Mouse (Mus musculus): Measurements from ENCODE around the gene Ephb3. TPM values are rescaled to one million over a fixed set of nuclear protein-coding genes. Genes with fewer than 3 reads are reported as not detected.

Gene Ephb3
- polyA plus RNA-seq, 1 experiment, result 1.2 TPM

DNA sequence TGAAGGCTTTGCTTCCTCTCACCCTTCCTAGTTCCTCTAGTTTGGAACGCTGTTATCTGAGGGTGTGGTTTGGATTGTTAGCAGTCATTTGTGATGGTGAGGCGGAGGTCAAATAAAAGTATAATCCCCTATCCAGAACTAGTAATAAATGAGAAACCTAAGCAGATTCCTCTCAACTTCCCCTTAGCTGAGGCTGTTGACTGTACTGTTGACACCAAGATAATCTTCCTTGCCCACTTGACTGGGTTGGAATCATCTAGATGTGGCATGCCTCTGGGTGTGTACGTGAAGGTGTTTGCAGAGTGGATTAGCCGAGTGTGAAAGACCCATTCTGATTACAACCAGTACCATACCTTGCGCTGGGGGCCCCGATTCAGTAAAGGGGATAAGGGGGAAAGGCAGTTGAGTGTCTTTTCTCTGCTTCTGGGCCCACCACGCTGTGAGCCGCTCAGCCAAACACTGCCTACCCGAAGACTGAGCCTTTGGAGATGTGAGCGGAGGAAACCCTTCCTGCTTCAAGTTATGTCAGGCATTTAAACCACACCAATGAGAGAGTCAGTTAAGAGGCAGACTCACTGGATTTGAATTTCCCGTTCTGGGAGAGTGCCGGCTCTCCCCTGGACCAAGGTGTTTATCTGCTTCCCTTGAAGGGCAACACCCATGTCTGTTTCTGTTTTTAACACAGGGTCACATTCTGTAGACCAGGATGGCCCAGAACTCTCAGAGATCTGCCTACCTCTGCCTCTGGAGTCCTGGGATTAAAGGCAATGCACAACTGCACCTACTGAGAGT, 52.2 kb downstream of the Ephb3 start:
- no peaks in the 10 kb centered on the region for H3K4me1 ChIP-seq (ENCODE audit: control insufficient read depth, insufficient read depth, low read length)
- H3K27me3 ChIP-seq (ENCODE audit: control insufficient read depth, insufficient read depth, low read length), result no peaks in the 10 kb centered on the region
- no peak for TF ChIP-seq POLR2A (IDR thresholded peaks at IDR 0.05; ENCODE audit: control insufficient read depth, low read depth, low read length)
- TF ChIP-seq CTCF (IDR thresholded peaks at IDR 0.05; ENCODE audit: control insufficient read depth, insufficient read depth, insufficient replicate concordance, low read depth, low read length), result no peak
- H3K4me3 ChIP-seq (ENCODE audit: control insufficient read depth, low read depth, low read length), result no peak overlapping the region
- H3K36me3 ChIP-seq (ENCODE audit: control insufficient read depth, insufficient read depth, low read length), result no peaks in the 10 kb centered on the region
- H3K27ac ChIP-seq (ENCODE audit: control insufficient read depth, insufficient read depth, low read depth, low read length), result no peak overlapping the region

DNA sequence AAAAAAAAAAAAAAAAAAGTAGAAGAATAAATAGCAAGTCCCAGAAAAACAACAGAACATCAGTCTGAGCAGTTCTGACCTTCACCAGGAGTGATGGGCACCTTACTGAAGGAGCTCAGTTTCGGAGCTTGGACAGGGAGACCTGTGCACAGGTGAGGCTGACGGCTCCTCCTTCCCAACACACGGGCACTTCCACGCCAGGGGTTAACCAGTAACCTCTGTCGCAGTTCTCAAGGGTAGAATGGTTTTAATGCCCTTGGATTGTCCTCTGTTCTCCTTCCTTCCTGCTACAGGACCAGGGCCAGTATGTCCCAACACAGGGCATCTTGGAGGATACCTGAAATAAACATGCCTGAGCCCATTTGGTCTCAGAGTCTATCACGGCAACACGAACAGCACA, 60.9 kb downstream of the Ephb3 start:
- H3K4me1 ChIP-seq (ENCODE audit: control insufficient read depth, insufficient read depth, low read length), result no peaks in the 10 kb centered on the region
- no peaks in the 10 kb centered on the region for H3K36me3 ChIP-seq (ENCODE audit: control insufficient read depth, insufficient read depth, low read length)
- H3K27ac ChIP-seq (ENCODE audit: control insufficient read depth, insufficient read depth, low read depth, low read length), result no peak overlapping the region
- TF ChIP-seq CTCF (IDR thresholded peaks at IDR 0.05; ENCODE audit: control insufficient read depth, insufficient read depth, insufficient replicate concordance, low read depth, low read length) (no peak), POLR2A (IDR thresholded peaks at IDR 0.05; ENCODE audit: control insufficient read depth, low read depth, low read length) (no peak)
- no peaks in the 10 kb centered on the region for H3K27me3 ChIP-seq (ENCODE audit: control insufficient read depth, insufficient read depth, low read length)
- H3K4me3 ChIP-seq (ENCODE audit: control insufficient read depth, low read depth, low read length), result no peak overlapping the region

DNA sequence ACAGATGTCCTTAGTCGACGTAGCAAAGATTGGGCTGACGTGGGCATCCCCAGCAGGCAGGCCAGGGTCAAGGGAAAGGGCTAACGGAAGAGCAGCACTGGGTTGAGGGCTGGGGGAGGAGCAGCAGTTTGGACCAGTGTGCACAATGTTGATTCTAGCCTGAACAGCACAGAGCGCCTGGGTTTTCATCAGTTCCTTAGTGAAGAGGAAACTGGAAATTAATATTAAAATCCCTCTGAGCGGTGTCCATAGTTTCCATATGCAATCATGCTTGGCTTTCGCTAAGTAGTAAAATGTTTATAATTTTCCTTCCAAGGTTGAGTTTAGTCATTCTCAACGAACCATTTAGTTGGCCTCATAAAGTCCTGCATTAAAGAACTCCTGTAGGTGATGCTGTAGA, 65.2 kb downstream of the Ephb3 start:
- no peak for TF ChIP-seq CTCF (IDR thresholded peaks at IDR 0.05; ENCODE audit: control insufficient read depth, insufficient read depth, insufficient replicate concordance, low read depth, low read length)
- TF ChIP-seq POLR2A (IDR thresholded peaks at IDR 0.05; ENCODE audit: control insufficient read depth, low read depth, low read length), result no peak
- no peaks in the 10 kb centered on the region for H3K4me1 ChIP-seq (ENCODE audit: control insufficient read depth, insufficient read depth, low read length)
- no peaks in the 10 kb centered on the region for H3K27me3 ChIP-seq (ENCODE audit: control insufficient read depth, insufficient read depth, low read length)
- no peak overlapping the region for H3K27ac ChIP-seq (ENCODE audit: control insufficient read depth, insufficient read depth, low read depth, low read length)
- H3K36me3 ChIP-seq (ENCODE audit: control insufficient read depth, insufficient read depth, low read length), result no peaks in the 10 kb centered on the region
- H3K4me3 ChIP-seq (ENCODE audit: control insufficient read depth, low read depth, low read length), result no peak overlapping the region

DNA sequence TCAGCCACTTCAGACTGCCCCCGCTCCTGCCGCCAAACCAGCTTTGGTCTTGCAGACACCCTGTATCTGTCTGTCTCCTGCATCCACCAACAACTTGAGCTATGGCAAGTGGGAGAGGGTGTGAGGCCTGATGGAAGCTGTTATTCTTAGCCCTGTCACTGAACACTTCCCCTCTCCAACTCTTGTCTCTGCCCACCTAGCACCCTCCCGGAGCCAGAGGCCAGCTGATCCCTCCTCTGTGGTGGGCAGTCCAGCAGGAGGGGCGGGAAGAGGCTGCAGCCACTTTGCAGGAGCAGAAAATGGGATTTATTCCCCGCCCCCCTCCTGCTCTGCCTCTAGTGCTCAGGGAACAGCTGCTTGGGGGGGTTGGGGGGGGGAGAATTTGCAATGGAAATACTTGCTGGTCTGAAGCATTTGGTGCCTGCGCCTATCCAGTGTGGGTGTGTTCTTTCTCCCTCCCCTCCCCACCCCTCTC, 67.3 kb downstream of the Ephb3 start:
- H3K4me1 ChIP-seq (ENCODE audit: control insufficient read depth, insufficient read depth, low read length), result no peaks in the 10 kb centered on the region
- TF ChIP-seq POLR2A (IDR thresholded peaks at IDR 0.05; ENCODE audit: control insufficient read depth, low read depth, low read length) (no peak), CTCF (IDR thresholded peaks at IDR 0.05; ENCODE audit: control insufficient read depth, insufficient read depth, insufficient replicate concordance, low read depth, low read length) (no peak)
- H3K36me3 ChIP-seq (ENCODE audit: control insufficient read depth, insufficient read depth, low read length), result no peaks in the 10 kb centered on the region
- H3K27ac ChIP-seq (ENCODE audit: control insufficient read depth, insufficient read depth, low read depth, low read length), result no peak overlapping the region
- no peak overlapping the region for H3K4me3 ChIP-seq (ENCODE audit: control insufficient read depth, low read depth, low read length)
- no peaks in the 10 kb centered on the region for H3K27me3 ChIP-seq (ENCODE audit: control insufficient read depth, insufficient read depth, low read length)

DNA sequence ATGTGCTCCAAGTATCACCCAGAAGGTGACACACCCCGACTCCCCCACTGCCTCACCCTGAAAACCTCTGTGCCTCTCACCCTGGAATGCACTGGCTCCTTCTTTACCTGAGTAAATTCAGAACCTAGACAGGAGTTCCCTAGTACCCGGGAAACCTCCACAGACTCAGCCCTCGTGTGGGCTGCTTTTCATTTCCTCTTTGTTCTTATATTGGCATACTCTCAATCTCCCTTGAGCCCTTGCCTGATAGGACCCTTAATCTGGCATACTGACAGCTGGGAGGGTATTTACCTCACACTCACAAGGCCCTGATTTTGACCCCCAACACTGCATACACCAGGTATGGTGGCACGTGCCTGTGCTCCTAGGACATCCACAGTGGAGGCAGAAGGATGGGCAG, 68.2 kb downstream of the Ephb3 start:
- Histone ChIP-seq H3K27me3 (ENCODE audit: control insufficient read depth, insufficient read depth, low read length) (no peaks in the 10 kb centered on the region), H3K27ac (ENCODE audit: control insufficient read depth, insufficient read depth, low read depth, low read length) (no peak overlapping the region), H3K4me1 (ENCODE audit: control insufficient read depth, insufficient read depth, low read length) (no peaks in the 10 kb centered on the region)

More for the DNA sequence above, 68.2 kb downstream of the Ephb3 start:
- TF ChIP-seq POLR2A (IDR thresholded peaks at IDR 0.05; ENCODE audit: control insufficient read depth, low read depth, low read length), result no peak
- TF ChIP-seq CTCF (IDR thresholded peaks at IDR 0.05; ENCODE audit: control insufficient read depth, insufficient read depth, insufficient replicate concordance, low read depth, low read length), result no peak
- no peaks in the 10 kb centered on the region for H3K36me3 ChIP-seq (ENCODE audit: control insufficient read depth, insufficient read depth, low read length)
- H3K4me3 ChIP-seq (ENCODE audit: control insufficient read depth, low read depth, low read length), result no peak overlapping the region

Other genes starting within 250 kb of the Ephb3 start
- gene Teddm3, start 50.8 kb upstream of the Ephb3 start, polyA plus RNA-seq (2012; rRNA removed), result not detected in 2 replicates
- 8.3 and 9.6 TPM in 2 replicates for gene Vps8, start 218.4 kb downstream of the Ephb3 start, polyA plus RNA-seq (2012; rRNA removed)

Data from testis, adult 2 months (tissue).